Mouse (Mus musculus): Measurements from ENCODE around the gene Gsto2. TPM values are rescaled to one million over a fixed set of nuclear protein-coding genes. Genes with fewer than 3 reads are reported as not detected.

The Gsto2 gene
- polyA plus RNA-seq, 1 experiment from 2014 or later: 2.0 TPM

- 93% methylated on average over 3 of the region's 3 CpGs for WGBS
- Histone ChIP-seq H3K4me3 (replicated peaks) (no peak overlapping the region), H3K27ac (no peak overlapping the region), H3K9ac (no peak overlapping the region), H3K27me3 (no peaks in the 10 kb centered on the region), H3K9me3 (replicated peaks) (no peaks in the 10 kb centered on the region), H3K4me1 (peaks cover 6% of the 10 kb centered on the region; the same call in 1 of the 2 replicates), H3K4me2 (no peak overlapping the region), H3K36me3 (peaks cover 48% of the 10 kb centered on the region)
- no peak for ATAC-seq (replicated peaks; ENCODE audit: low FRiP score)
Measured at GRCm38 (mm10) chr19:47862581-47862980, 2.8 kb upstream of the Gsto2 start.

- Histone ChIP-seq H3K36me3 (peaks cover 33% of the 10 kb centered on the region), H3K27ac (no peak overlapping the region), H3K4me1 (peaks cover 6% of the 10 kb centered on the region; the same call in 1 of the 2 replicates), H3K4me2 (no peak overlapping the region), H3K9me3 (replicated peaks) (no peaks in the 10 kb centered on the region), H3K27me3 (no peaks in the 10 kb centered on the region), H3K9ac (no peak overlapping the region), H3K4me3 (replicated peaks) (no peak overlapping the region)
- whole genome bisulfite sequencing: 96% methylated on average over 9 of the region's 9 CpGs
- ATAC-seq (replicated peaks; ENCODE audit: low FRiP score): no peak
Measured at GRCm38 (mm10) chr19:47864051-47864450, 1.3 kb upstream of the Gsto2 start.

- ATAC-seq (replicated peaks; ENCODE audit: low FRiP score): no peak
- Histone ChIP-seq H3K9ac (peak overlapping the region; percentile 84; the same call in 1 of the 2 replicates), H3K9me3 (replicated peaks) (no peaks in the 10 kb centered on the region), H3K4me1 (peaks cover 6% of the 10 kb centered on the region; the same call in 1 of the 2 replicates), H3K4me2 (peak overlapping the region; percentile 89), H3K36me3 (peaks cover 27% of the 10 kb centered on the region), H3K27me3 (no peaks in the 10 kb centered on the region), H3K4me3 (replicated peaks) (peak overlapping the region; percentile 73), H3K27ac (peak overlapping the region; percentile 90; the same call in 1 of the 2 replicates)
- 84% methylated on average over 7 of the region's 7 CpGs for WGBS
Measured at GRCm38 (mm10) chr19:47864721-47865120, 613 bp upstream of the Gsto2 start.

- no peak overlapping the region for H3K9ac ChIP-seq
- H3K4me3 ChIP-seq (replicated peaks): no peak overlapping the region
- H3K9me3 ChIP-seq (replicated peaks): no peaks in the 10 kb centered on the region
- peaks cover 6% of the 10 kb centered on the region; the same call in 1 of the 2 replicates for H3K4me1 ChIP-seq
- H3K36me3 ChIP-seq: peaks cover 13% of the 10 kb centered on the region; the same call in 1 of the 2 replicates
- no peak overlapping the region for H3K27ac ChIP-seq
- H3K27me3 ChIP-seq: no peaks in the 10 kb centered on the region
- no peak for ATAC-seq (replicated peaks; ENCODE audit: low FRiP score)
- 65% methylated on average over 4 of the region's 4 CpGs for WGBS
- no peak overlapping the region for H3K4me2 ChIP-seq
Measured at GRCm38 (mm10) chr19:47867628-47868175, 2.4 kb downstream of the Gsto2 start.

GRCm38 (mm10) chr19:47868951-47869350, 3.6 kb downstream of the Gsto2 start:
- WGBS: 59% methylated on average over 4 of the region's 4 CpGs
- ATAC-seq (replicated peaks; ENCODE audit: low FRiP score): no peak
- no peak overlapping the region for H3K27ac ChIP-seq

GRCm38 (mm10) chr19:47869516-47869915, 4.2 kb downstream of the Gsto2 start:
- 0 out of 2 replicates have a peak, but pooled peaks cover 2% of the 10 kb centered on the region for H3K36me3 ChIP-seq
- WGBS: 35% methylated on average over 3 of the region's 3 CpGs
- no peak overlapping the region for H3K4me2 ChIP-seq
- H3K27me3 ChIP-seq: no peaks in the 10 kb centered on the region
- no peaks in the 10 kb centered on the region for H3K9me3 ChIP-seq (replicated peaks)
- no peak for ATAC-seq (replicated peaks; ENCODE audit: low FRiP score)
- H3K9ac ChIP-seq: no peak overlapping the region
- no peak overlapping the region for H3K27ac ChIP-seq
- peaks cover 6% of the 10 kb centered on the region; the same call in 1 of the 2 replicates for H3K4me1 ChIP-seq
- H3K4me3 ChIP-seq (replicated peaks): no peak overlapping the region

More at GRCm38 (mm10) chr19:47868951-47869350, 3.6 kb downstream of the Gsto2 start:
- Histone ChIP-seq H3K9me3 (replicated peaks) (no peaks in the 10 kb centered on the region), H3K36me3 (peaks cover 8% of the 10 kb centered on the region; the same call in 1 of the 2 replicates), H3K4me3 (replicated peaks) (no peak overlapping the region), H3K4me1 (peaks cover 6% of the 10 kb centered on the region; the same call in 1 of the 2 replicates), H3K9ac (no peak overlapping the region), H3K27me3 (no peaks in the 10 kb centered on the region), H3K4me2 (no peak overlapping the region)

- WGBS: 76% methylated on average over 7 of the region's 7 CpGs
Measured at GRCm38 (mm10) chr19:47870102-47870666, 4.8 kb downstream of the Gsto2 start.

GRCm38 (mm10) chr19:47871515-47871914, 6.2 kb downstream of the Gsto2 start:
- Histone ChIP-seq H3K9ac (no peak overlapping the region), H3K4me1 (no peaks in the 10 kb centered on the region), H3K36me3 (no peaks in the 10 kb centered on the region), H3K27me3 (no peaks in the 10 kb centered on the region), H3K9me3 (replicated peaks) (no peaks in the 10 kb centered on the region), H3K4me2 (no peak overlapping the region), H3K27ac (no peak overlapping the region), H3K4me3 (replicated peaks) (no peak overlapping the region)
- ATAC-seq (replicated peaks; ENCODE audit: low FRiP score): no peak
- WGBS: 34% methylated on average over 10 of the region's 10 CpGs

More at GRCm38 (mm10) chr19:47870102-47870666, 4.8 kb downstream of the Gsto2 start:
- Histone ChIP-seq H3K27me3 (no peaks in the 10 kb centered on the region), H3K4me2 (no peak overlapping the region), H3K9me3 (replicated peaks) (no peaks in the 10 kb centered on the region), H3K9ac (no peak overlapping the region), H3K27ac (no peak overlapping the region), H3K36me3 (no peaks in the 10 kb centered on the region), H3K4me3 (replicated peaks) (no peak overlapping the region), H3K4me1 (peaks cover 3% of the 10 kb centered on the region; the same call in 1 of the 2 replicates)
- ATAC-seq (replicated peaks; ENCODE audit: low FRiP score): no peak

- Histone ChIP-seq H3K4me2 (no peak overlapping the region), H3K4me3 (replicated peaks) (no peak overlapping the region), H3K27me3 (no peaks in the 10 kb centered on the region), H3K27ac (no peak overlapping the region), H3K9me3 (replicated peaks) (no peaks in the 10 kb centered on the region), H3K9ac (no peak overlapping the region), H3K36me3 (no peaks in the 10 kb centered on the region), H3K4me1 (no peaks in the 10 kb centered on the region)
- no peak for ATAC-seq (replicated peaks; ENCODE audit: low FRiP score)
- 77% methylated on average over 15 of the region's 15 CpGs for WGBS
Measured at GRCm38 (mm10) chr19:47876252-47876651, 10.9 kb downstream of the Gsto2 start.

GRCm38 (mm10) chr19:47881538-47881937, 16.2 kb downstream of the Gsto2 start:
- H3K27me3 ChIP-seq: no peaks in the 10 kb centered on the region

GRCm38 (mm10) chr19:47882151-47882881, 17.0 kb downstream of the Gsto2 start:
- H3K9ac ChIP-seq: no peak overlapping the region
- no peaks in the 10 kb centered on the region for H3K36me3 ChIP-seq
- H3K4me1 ChIP-seq: peaks cover 41% of the 10 kb centered on the region
- peak; percentile 57 for ATAC-seq (replicated peaks; ENCODE audit: low FRiP score)
- WGBS: 26% methylated on average over 11 of the region's 11 CpGs
- H3K4me3 ChIP-seq (replicated peaks): no peak overlapping the region
- no peaks in the 10 kb centered on the region for H3K27me3 ChIP-seq
- H3K27ac ChIP-seq: no peak overlapping the region
- H3K9me3 ChIP-seq (replicated peaks): no peaks in the 10 kb centered on the region
- no peak overlapping the region for H3K4me2 ChIP-seq

More at GRCm38 (mm10) chr19:47881538-47881937, 16.2 kb downstream of the Gsto2 start:
- 85% methylated on average over 7 of the region's 7 CpGs for WGBS
- Histone ChIP-seq H3K4me1 (peaks cover 35% of the 10 kb centered on the region), H3K27ac (no peak overlapping the region), H3K36me3 (no peaks in the 10 kb centered on the region), H3K4me3 (replicated peaks) (no peak overlapping the region), H3K9ac (no peak overlapping the region), H3K4me2 (no peak overlapping the region), H3K9me3 (replicated peaks) (no peaks in the 10 kb centered on the region)
- no peak for ATAC-seq (replicated peaks; ENCODE audit: low FRiP score)

GRCm38 (mm10) chr19:47882882-47883254, 17.5 kb downstream of the Gsto2 start:
- H3K27ac ChIP-seq: no peak overlapping the region
- H3K4me1 ChIP-seq: peaks cover 41% of the 10 kb centered on the region
- WGBS: 51% methylated on average over 9 of the region's 9 CpGs
- H3K36me3 ChIP-seq: no peaks in the 10 kb centered on the region
- no peaks in the 10 kb centered on the region for H3K9me3 ChIP-seq (replicated peaks)
- no peak overlapping the region for H3K4me2 ChIP-seq
- peak; percentile 22; the same call in 1 of the 2 replicates for ATAC-seq (replicated peaks; ENCODE audit: low FRiP score)
- H3K9ac ChIP-seq: no peak overlapping the region
- H3K4me3 ChIP-seq (replicated peaks): no peak overlapping the region
- H3K27me3 ChIP-seq: no peaks in the 10 kb centered on the region

Measured in kidney, embryonic 15.5 days (tissue).